Mouse (Mus musculus) layer of hippocampus, postnatal 36 days (tissue): ENCODE results near the gene Myo1b. TPM values are rescaled to one million over a fixed set of nuclear protein-coding genes. Genes with fewer than 3 reads are reported as not detected.
A peak's percentile ranks its signal among the peaks of the same experiment; 100 is the strongest.

Experiments
- DNase-seq, 2 experiments: peaks; one replicate each; pipeline ENCODE4 v3.0.0; 2022
- total RNA-seq, 2 experiments: library from RNA; stranded (reverse); gene quantifications; 2 replicates each; pipeline ENCODE4 v1.2.3; 2021

The Myo1b gene
- 10 to 100 TPM; 12.2 TPM for total RNA-seq

GRCm38 (mm10) chr1:51915576-51916156 is at the start of gene Myo1b:
Gene Myo1b (minus strand): TSS chr1:51916071.
- peak; percentile 16 to 17 for DNase-seq

GRCm38 (mm10) chr1:51964647-51965046 is 48.8 kb upstream of the Myo1b start:
- no peak for DNase-seq

- no peak for DNase-seq
These were observed 31.2 kb upstream of the Myo1b start for GRCm38 (mm10) chr1:51947116-51947515.

- DNase-seq, result peak; percentile 11 to 24
These were observed 28.9 kb upstream of the Myo1b start for GRCm38 (mm10) chr1:51944755-51945154.

- no peak for DNase-seq
These were observed 22.5 kb upstream of the Myo1b start for GRCm38 (mm10) chr1:51938357-51938756.

- no peak for DNase-seq
These were observed 19.1 kb upstream of the Myo1b start for GRCm38 (mm10) chr1:51935006-51935405.

GRCm38 (mm10) chr1:51934176-51934924 is 18.5 kb upstream of the Myo1b start:
- DNase-seq, result no peak

GRCm38 (mm10) chr1:51932826-51933225 is 17.0 kb upstream of the Myo1b start:
- DNase-seq, result no peak

GRCm38 (mm10) chr1:51931561-51931960 is 15.7 kb upstream of the Myo1b start:
- DNase-seq, result no peak

- DNase-seq, result no peak
These were observed 14.7 kb upstream of the Myo1b start for GRCm38 (mm10) chr1:51930584-51930983.

- DNase-seq, result no peak
These were observed 13.7 kb upstream of the Myo1b start for GRCm38 (mm10) chr1:51929557-51929956.

GRCm38 (mm10) chr1:51922820-51923219 is 6.9 kb upstream of the Myo1b start:
- DNase-seq, result no peak

- DNase-seq, result no peak
These were observed 405 bp upstream of the Myo1b start for GRCm38 (mm10) chr1:51916276-51916675.

GRCm38 (mm10) chr1:51915051-51915575 is 758 bp downstream of the Myo1b start:
- peak; percentile 15 to 28 for DNase-seq

- no peak for DNase-seq
These were observed 1.8 kb downstream of the Myo1b start for GRCm38 (mm10) chr1:51914095-51914494.

GRCm38 (mm10) chr1:51913071-51913814 is 2.6 kb downstream of the Myo1b start:
- DNase-seq, result no peak

- no peak for DNase-seq
These were observed 4.5 kb downstream of the Myo1b start for GRCm38 (mm10) chr1:51911331-51911730.

- no peak for DNase-seq
These were observed 6.7 kb downstream of the Myo1b start for GRCm38 (mm10) chr1:51909204-51909603.

GRCm38 (mm10) chr1:51907821-51908220 is 8.1 kb downstream of the Myo1b start:
- DNase-seq, result no peak

GRCm38 (mm10) chr1:51906206-51906906 is 9.5 kb downstream of the Myo1b start:
- no peak for DNase-seq

GRCm38 (mm10) chr1:51905073-51905472 is 10.8 kb downstream of the Myo1b start:
- no peak for DNase-seq

GRCm38 (mm10) chr1:51897160-51897572 is 18.7 kb downstream of the Myo1b start:
- no peak for DNase-seq

- DNase-seq, result no peak
These were observed 19.9 kb downstream of the Myo1b start for GRCm38 (mm10) chr1:51895961-51896360.
